Mouse (Mus musculus) fat pad, adult 2 months (tissue): ENCODE measurements around the gene Sfrp4.

Experiments
- DNase-seq: peaks from one replicate; pipeline ENCODE4 v3.0.0-alpha.2; 2011; ENCODE audit warnings: low read depth, low spot score; ENCODE audit errors: extremely low read depth

Sfrp4 gene

DNA sequence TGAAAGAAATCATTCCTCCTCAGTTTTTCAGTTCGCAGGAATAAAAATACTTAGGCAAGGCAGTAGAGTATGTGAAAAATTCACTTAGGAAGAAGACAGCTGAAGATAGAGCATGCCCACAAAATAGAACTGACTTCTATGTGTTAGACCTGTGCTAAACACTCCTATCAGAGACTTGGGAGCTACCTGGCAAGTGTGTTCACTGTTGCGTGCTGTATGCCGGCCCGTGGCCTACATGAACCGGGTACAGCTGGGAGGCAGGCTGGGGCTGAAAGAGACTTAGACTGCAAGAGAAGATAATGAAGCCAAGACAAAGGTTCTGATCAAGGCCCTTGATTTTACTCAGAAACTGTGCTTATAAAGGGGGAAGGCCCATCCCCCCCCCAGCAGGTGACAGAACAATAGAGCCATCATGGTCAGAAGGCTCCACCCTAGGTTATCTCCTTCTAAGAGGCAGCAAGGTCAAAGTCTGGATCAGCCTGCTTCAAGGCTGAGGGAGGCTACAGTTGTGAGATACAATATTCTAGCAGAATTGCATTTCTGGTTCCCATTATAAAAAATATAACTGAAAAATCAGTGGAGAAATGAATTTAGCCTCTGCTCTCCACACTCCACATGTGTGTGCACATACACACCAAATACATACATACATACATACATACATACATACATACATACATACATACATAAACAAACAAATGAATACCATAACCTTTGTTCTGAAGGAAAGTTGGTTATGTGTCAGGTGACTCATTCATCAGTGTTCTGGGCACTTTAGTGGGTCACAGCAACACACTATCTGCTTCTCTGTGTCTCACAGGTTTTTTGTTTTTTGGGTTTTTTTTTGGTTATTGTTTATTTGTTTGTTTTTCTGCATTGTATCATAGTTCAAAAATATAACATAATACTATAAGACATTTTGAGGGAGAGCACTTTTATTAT is 8.1 kb downstream of the Sfrp4 start:
- no peak for DNase-seq

DNA sequence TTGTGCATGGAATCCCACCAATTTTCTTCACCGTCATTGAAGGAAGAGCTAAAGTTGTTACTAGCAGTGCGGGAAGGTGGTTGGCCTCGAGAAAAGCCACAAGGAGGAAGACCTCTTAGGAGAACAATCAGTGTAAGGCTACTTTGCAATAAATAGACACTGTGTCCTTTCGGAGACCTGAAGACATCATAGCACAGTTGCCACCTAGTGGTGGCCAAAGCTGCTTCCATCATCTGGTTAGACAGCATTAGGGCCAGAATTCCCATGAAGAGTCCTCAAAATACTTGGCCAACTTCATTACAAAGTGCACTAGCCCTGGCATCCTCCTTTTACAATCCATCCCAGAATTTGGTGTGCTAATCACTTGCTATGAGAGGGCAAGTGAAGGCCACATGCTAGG is 13.2 kb downstream of the Sfrp4 start:
- no peak for DNase-seq

- DNase-seq: no peak
Observed at GRCm38 (mm10) chr13:19640203-19640851, 17.4 kb downstream of the Sfrp4 start.

GRCm38 (mm10) chr13:19643519-19643918 is 20.6 kb downstream of the Sfrp4 start:
- DNase-seq: no peak

GRCm38 (mm10) chr13:19644225-19644624 is 21.3 kb downstream of the Sfrp4 start:
- DNase-seq: no peak

DNA sequence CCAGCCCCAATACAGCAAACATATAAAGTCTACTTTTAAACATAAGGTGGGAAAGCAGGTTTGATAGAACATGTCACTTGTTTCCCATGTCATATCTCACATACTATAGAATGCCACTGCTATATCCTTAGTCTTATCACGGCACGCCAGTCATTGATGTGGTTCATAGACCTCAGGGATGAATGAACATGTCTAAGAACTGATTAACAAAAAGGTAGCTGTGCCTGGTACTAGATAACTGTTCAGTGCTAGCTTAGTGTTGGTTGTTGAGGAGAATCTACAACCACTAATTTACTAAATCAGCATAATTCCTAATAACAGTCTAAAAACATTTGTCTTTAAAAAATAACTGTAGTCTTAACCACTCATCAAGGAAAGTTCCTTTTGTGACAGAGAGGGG is 26.9 kb downstream of the Sfrp4 start:
- no peak for DNase-seq

- no peak for DNase-seq
Observed at GRCm38 (mm10) chr13:19652405-19652804, 29.5 kb downstream of the Sfrp4 start.

DNA sequence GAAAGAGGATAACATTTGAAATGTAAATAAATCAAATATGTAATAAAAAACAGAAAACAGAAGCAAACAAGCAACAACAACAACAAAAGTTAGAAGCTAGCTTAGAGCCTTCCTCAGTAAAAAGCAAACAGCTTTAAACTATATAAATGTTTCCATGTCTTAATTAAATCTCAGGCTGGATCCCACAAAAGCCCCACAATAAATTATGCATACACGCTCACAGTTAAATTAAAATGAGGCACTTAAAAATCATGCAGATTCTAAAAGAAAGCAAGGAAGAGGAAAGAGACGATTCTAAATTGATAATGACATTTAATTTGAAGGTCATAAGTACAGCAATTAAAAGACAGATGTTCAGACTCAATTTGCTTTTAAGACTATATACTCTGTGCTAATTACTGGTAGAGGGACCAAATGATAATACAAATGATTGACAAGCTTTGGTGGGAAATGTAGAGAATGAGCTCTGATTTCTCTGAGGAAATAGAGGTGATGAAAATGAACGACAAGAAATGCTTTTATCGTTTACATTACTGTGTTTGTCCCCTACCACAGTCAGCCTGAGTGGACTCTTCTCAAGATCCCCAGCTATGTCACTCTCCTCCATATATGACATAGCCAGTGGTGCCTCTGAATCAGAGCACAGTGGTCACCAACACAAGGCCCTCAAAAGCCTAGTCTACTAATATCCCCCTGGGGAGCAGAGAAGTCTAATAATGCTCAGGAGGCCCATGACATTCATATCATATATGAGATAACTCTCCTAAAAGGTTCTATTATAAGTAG is 45.6 kb downstream of the Sfrp4 start:
- DNase-seq: no peak

- no peak for DNase-seq
Observed at GRCm38 (mm10) chr13:19674025-19674424, 51.1 kb downstream of the Sfrp4 start.

- DNase-seq: no peak
Observed at GRCm38 (mm10) chr13:19674601-19675000, 51.7 kb downstream of the Sfrp4 start.
